Mouse (Mus musculus) midbrain, postnatal 0 days (tissue): ENCODE results near the gene Col18a1. TPM values are rescaled to one million over a fixed set of nuclear protein-coding genes. Genes with fewer than 3 reads are reported as not detected.

ENCODE experiments used
- ATAC-seq: fragments of 200-750 bp; cut with Nextera tagmentation; 2 replicates; pipeline ENCODE4 v1.8.0; 2017; ENCODE audit warnings: moderate number of reproducible peaks, mild to moderate bottlenecking, moderate TSS enrichment, moderate library complexity; ENCODE audit not compliant: low FRiP score
- DNase-seq: peaks from one replicate; pipeline ENCODE4 v3.0.0-alpha.2; 2015; ENCODE audit warnings: low spot score
- H3K27ac ChIP-seq: fragments of 300-500 bp; sonication (generic); 2 replicates; pipeline ENCODE4 v1.5.1; 2014; ENCODE audit warnings: low read depth, mild to moderate bottlenecking, low read length, mixed read lengths
- H3K27me3 ChIP-seq: fragments of 300-500 bp; sonication (generic); 2 replicates; pipeline ENCODE4 v1.6.1; 2014; ENCODE audit warnings: low read length, control low read depth, mixed read lengths; ENCODE audit not compliant: insufficient read depth
- H3K36me3 ChIP-seq: fragments of 300-500 bp; sonication (generic); 2 replicates; pipeline ENCODE4 v1.6.1; 2014; ENCODE audit warnings: low read length, control low read depth, mixed read lengths; ENCODE audit not compliant: insufficient read depth
- H3K4me1 ChIP-seq: fragments of 300-500 bp; sonication (generic); 2 replicates; pipeline ENCODE4 v1.6.1; 2014; ENCODE audit warnings: mild to moderate bottlenecking, control low read depth, antibody characterized with exemption, low read length, mixed read lengths; ENCODE audit not compliant: insufficient read depth
- H3K4me2 ChIP-seq: fragments of 300-500 bp; sonication (generic); 2 replicates; pipeline ENCODE4 v1.6.1; 2014; ENCODE audit warnings: low read depth, mild to moderate bottlenecking, low read length, mixed read lengths; ENCODE audit not compliant: poor library complexity, severe bottlenecking
- H3K4me3 ChIP-seq: fragments of 300-500 bp; sonication (generic); 2 replicates; pipeline ENCODE4 v1.5.1; 2014; ENCODE audit warnings: low read depth, mild to moderate bottlenecking, low read length, moderate library complexity
- H3K9ac ChIP-seq: fragments of 300-500 bp; sonication (generic); replicated peaks from 2 replicates; pipeline ENCODE4 v1.6.1; 2014; ENCODE audit warnings: mild to moderate bottlenecking, low read length, moderate library complexity, mixed read lengths; ENCODE audit not compliant: poor library complexity, severe bottlenecking
- H3K9me3 ChIP-seq: fragments of 300-500 bp; sonication (generic); 2 replicates; pipeline ENCODE4 v1.6.1; 2016; ENCODE audit warnings: low read length, control low read depth
- CTCF ChIP-seq: IDR thresholded peaks from 2 replicates; pipeline ENCODE4 v1.5.1; 2016; ENCODE audit warnings: antibody characterized with exemption, mild to moderate bottlenecking
- WGBS: fragments of 180-500 bp; shearing (Covaris S2); extraction: QIAGEN DNeasy Blood & Tissue Kit; methylation state at CpG from one replicate; pipeline ENCODE4 v1.1.7; 2014; 5-methylcytosine and 5-hydroxymethylcytosine counted together
- polyA plus RNA-seq: library from polyadenylated mRNA; unstranded; fragments of >200 nt; fragmentation: Nextera tagmentation; extraction: Ambion mirVana; gene quantifications from 2 replicates; pipeline ENCODE4 v1.2.1, GENCODE M21; 2015
- total RNA-seq: library from RNA; depleted of rRNA; stranded (reverse); fragments of >200 nt; gene quantifications from 2 replicates; pipeline ENCODE4 v1.2.3, GENCODE M21; 2014

Col18a1 gene
- total and polyA plus RNA-seq, 2 experiments from 2014 or later = 15.4 to 30.3 TPM

- Histone ChIP-seq H3K4me3 (no peak overlapping the region), H3K27ac (no peak overlapping the region), H3K9ac (no peak overlapping the region), H3K4me2 (no peak overlapping the region), H3K27me3 (no peaks in the 10 kb centered on the region), H3K36me3 (no peaks in the 10 kb centered on the region), H3K9me3 (no peaks in the 10 kb centered on the region), H3K4me1 (no peaks in the 10 kb centered on the region)
- DNase-seq = no peak
- peak; percentile 37 for TF ChIP-seq CTCF
- no peak for ATAC-seq
Measured at GRCm38 (mm10) chr10:77064659-77065058, 101.7 kb downstream of the Col18a1 start.

DNA sequence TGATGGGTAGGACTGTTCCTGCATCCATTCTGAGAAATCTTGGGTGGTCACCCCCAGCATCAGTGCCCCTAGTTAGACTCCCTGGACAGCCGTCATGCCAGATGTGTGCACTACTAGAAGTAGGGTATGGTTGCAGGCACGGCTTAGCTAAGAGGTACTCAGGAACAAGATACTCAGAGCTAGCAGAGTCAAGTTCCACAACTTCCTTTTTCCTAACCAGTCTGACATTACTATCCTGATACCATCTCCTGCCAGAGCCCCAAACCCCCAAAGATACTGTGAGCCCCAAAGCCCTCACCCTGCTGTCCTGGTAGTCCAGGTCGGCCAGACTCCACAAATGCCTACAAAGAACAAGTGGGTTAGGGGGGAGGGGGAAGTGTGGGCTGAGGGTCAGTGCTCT, 102.1 kb downstream of the Col18a1 start:
- no peak overlapping the region for H3K27ac ChIP-seq
- H3K9me3 ChIP-seq = no peaks in the 10 kb centered on the region
- no peak for DNase-seq
- ATAC-seq = no peak
- WGBS = 92% methylated on average over 3 of the region's 3 CpGs
- H3K27me3 ChIP-seq = no peaks in the 10 kb centered on the region
- no peak overlapping the region for H3K4me3 ChIP-seq
- TF ChIP-seq CTCF = no peak
- H3K36me3 ChIP-seq = no peaks in the 10 kb centered on the region
- no peak overlapping the region for H3K4me2 ChIP-seq
- H3K9ac ChIP-seq = no peak overlapping the region
- H3K4me1 ChIP-seq = no peaks in the 10 kb centered on the region

- Histone ChIP-seq H3K9ac (no peak overlapping the region; the same call in 1 of the 2 replicates), H3K27ac (no peak overlapping the region), H3K4me2 (no peak overlapping the region), H3K4me1 (no peaks in the 10 kb centered on the region), H3K27me3 (no peaks in the 10 kb centered on the region), H3K4me3 (no peak overlapping the region), H3K36me3 (no peaks in the 10 kb centered on the region), H3K9me3 (no peaks in the 10 kb centered on the region)
- no peak for TF ChIP-seq CTCF
- no peak for ATAC-seq
- WGBS = 73% methylated on average over 11 of the region's 11 CpGs
- DNase-seq = peak; percentile 8
Measured at GRCm38 (mm10) chr10:77062393-77063010, 103.8 kb downstream of the Col18a1 start.

- no peak overlapping the region for H3K27ac ChIP-seq
- no peak overlapping the region for H3K9ac ChIP-seq
- ATAC-seq (no peak), DNase-seq (no peak)
- H3K4me3 ChIP-seq = no peak overlapping the region
- TF ChIP-seq CTCF = no peak
- H3K36me3 ChIP-seq = no peaks in the 10 kb centered on the region
- H3K4me2 ChIP-seq = no peak overlapping the region
- no peaks in the 10 kb centered on the region for H3K9me3 ChIP-seq
- H3K4me1 ChIP-seq = no peaks in the 10 kb centered on the region
- 68% methylated on average over 3 of the region's 3 CpGs for WGBS
- H3K27me3 ChIP-seq = no peaks in the 10 kb centered on the region
Measured at GRCm38 (mm10) chr10:77061426-77061825, 104.9 kb downstream of the Col18a1 start.

DNA sequence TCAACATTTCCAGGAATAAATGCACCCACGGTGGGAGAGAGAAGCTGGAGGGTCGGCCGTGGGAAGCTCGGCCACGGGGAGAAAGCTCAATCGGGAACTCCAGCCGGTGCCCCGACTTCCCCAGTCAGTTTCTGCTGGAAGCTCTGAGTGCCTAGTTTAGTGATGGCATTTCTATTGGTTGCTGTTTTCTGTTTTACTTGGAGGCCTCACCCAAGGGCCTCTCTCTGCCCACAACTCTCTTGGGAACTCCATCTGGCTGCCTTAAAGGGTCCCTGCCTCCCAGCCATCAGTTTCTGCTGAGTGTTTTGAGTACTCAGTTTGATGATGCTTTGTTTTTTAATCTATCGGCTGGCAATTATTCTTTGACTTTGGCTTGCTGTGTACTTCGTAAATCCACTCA, 109.6 kb downstream of the Col18a1 start:
- Histone ChIP-seq H3K27ac (no peak overlapping the region), H3K27me3 (no peaks in the 10 kb centered on the region), H3K4me1 (no peaks in the 10 kb centered on the region), H3K9ac (no peak overlapping the region), H3K4me2 (no peak overlapping the region), H3K36me3 (peaks cover under 1% of the 10 kb centered on the region; the same call in 1 of the 2 replicates), H3K9me3 (no peaks in the 10 kb centered on the region), H3K4me3 (no peak overlapping the region)
- peak; percentile 22; the same call in 1 of the 2 replicates for TF ChIP-seq CTCF
- ATAC-seq (no peak), DNase-seq (no peak)
- 71% methylated on average over 10 of the region's 10 CpGs for WGBS

DNA sequence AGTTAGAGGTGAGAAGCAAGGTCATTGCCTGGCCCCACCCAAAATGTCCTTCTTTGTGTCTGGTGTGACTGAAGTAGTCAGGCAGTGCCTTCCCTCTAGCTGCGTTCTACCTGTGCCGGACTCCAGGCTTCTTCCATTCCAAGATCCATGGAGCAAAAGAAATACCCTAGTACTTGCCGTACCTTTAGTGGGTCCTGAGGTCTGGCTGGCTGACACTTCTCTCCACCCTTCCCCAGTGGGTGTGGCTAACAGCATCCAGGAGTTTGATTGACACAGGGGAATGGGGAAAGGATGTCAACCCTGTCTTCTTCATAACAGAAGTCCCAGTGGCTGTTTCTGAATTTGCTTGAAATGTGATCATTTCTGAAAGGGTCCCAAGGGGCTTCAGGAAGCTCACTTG, 117.7 kb downstream of the Col18a1 start:
- no peak overlapping the region for H3K4me2 ChIP-seq
- no peak for ATAC-seq

More for the DNA sequence above, 117.7 kb downstream of the Col18a1 start:
- Histone ChIP-seq H3K4me1 (no peaks in the 10 kb centered on the region), H3K9ac (no peak overlapping the region), H3K36me3 (peaks cover 47% of the 10 kb centered on the region), H3K9me3 (no peaks in the 10 kb centered on the region), H3K4me3 (no peak overlapping the region), H3K27me3 (no peaks in the 10 kb centered on the region), H3K27ac (no peak overlapping the region)
- DNase-seq = no peak
- 98% methylated on average over 3 of the region's 3 CpGs for WGBS
- no peak for TF ChIP-seq CTCF
